In the genomic region with DNA sequence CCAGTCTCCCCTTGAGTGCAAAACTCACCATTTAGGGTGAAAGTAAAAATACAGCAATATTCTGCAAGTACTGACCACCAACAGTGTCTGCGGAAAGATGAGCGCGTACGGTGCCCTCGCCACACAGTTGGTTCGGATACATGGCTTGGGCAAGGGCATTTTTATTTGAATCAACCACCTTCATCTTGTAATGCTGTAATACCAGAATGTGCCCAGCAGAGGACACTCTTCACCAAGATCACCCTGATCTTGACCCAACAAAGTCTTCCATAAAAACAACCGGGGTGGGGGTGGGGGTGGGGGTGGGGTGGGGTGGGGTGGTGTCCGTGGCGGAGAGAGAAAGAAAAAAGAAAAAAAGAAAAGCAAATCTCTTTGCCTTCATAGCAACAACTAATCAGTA, we compare ENCODE assay signal across 8 mouse cellular contexts.
DNase-seq lines count a peak whose midpoint lies in the region; ATAC-seq lines count a peak whose summit lies in the region.
"Had no signal": no experiment of that assay in that cellular context is flagged by ENCODE, and none has a peak within 500 bp of the region (broad histone marks: within the 10 kb centered on the region; RNA-seq: fewer than 3 reads in every experiment).

No protein-coding gene starts in this region.

- ATAC-seq in kidney, embryonic 16.5 days (ENCODE audit: low FRiP score, low TSS enrichment) = no peak

- peak; percentile 5 to 21 for DNase-seq in kidney, adult 8-10 months
- peak; percentile 84 for DNase-seq in ES-CJ7 (ENCODE audit: low read depth, low spot score)
- DNase-seq in R1 (ENCODE audit: low read depth, low spot score) = peak; percentile 68
- DNase-seq in embryo, embryonic 10.5 days (ENCODE audit: low spot score) = peak; percentile 47
- peak; percentile 57 for DNase-seq in lung, postnatal 10 days
- DNase-seq in T-cell, adult 2 months (ENCODE audit: low spot score) = no peak

- H3K4me2 ChIP-seq in kidney, embryonic 16.5 days (replicated peaks; ENCODE audit: low read depth, low read length) = no peak overlapping the region
- H3K4me2 ChIP-seq: neural tube, embryonic 13.5 days had no signal

- H3K27me3 ChIP-seq in kidney, embryonic 16.5 days (ENCODE audit: insufficient read depth, low read length) = no peaks in the 10 kb centered on the region
- H3K27me3 ChIP-seq: neural tube, embryonic 13.5 days had no signal

- H3K27ac ChIP-seq in kidney, embryonic 16.5 days (ENCODE audit: low read length) = no peak overlapping the region
- H3K27ac ChIP-seq: neural tube, embryonic 13.5 days had no signal

- H3K36me3 ChIP-seq in kidney, embryonic 16.5 days (ENCODE audit: insufficient read depth, low read length) = 0 out of 2 replicates have a peak, but pooled peaks cover 3% of the 10 kb centered on the region

- 61% methylated on average over 9 of the region's 9 CpGs for WGBS in kidney, embryonic 16.5 days

- no peaks in the 10 kb centered on the region for H3K9me3 ChIP-seq in kidney, embryonic 16.5 days (ENCODE audit: low read length)
- H3K9me3 ChIP-seq: neural tube, embryonic 13.5 days had no signal

- H3K4me3 ChIP-seq in kidney, embryonic 16.5 days (ENCODE audit: low read length) = no peak overlapping the region
- H3K4me3 ChIP-seq: neural tube, embryonic 13.5 days had no signal

- no peaks in the 10 kb centered on the region for H3K4me1 ChIP-seq in kidney, embryonic 16.5 days (ENCODE audit: insufficient read depth, low read length)
- H3K4me1 ChIP-seq: neural tube, embryonic 13.5 days had no signal

- H3K9ac ChIP-seq in kidney, embryonic 16.5 days (replicated peaks; ENCODE audit: low read length) = no peak overlapping the region
- H3K9ac ChIP-seq: neural tube, embryonic 13.5 days had no signal
